ENCODE assay signal across 27 mouse cellular contexts in genomic region chr15:61100807-61101206, GRCm38 (mm10).
DNase-seq lines count a peak whose midpoint lies in the region; ATAC-seq and TF ChIP-seq lines count a peak whose summit lies in the region.
"Had no signal": no experiment of that assay in that cellular context is flagged by ENCODE, and none has a peak within 500 bp of the region (broad histone marks: within the 10 kb centered on the region; RNA-seq: fewer than 3 reads in every experiment).

No protein-coding gene starts in this region.

- no peaks in the 10 kb centered on the region for H3K4me1 ChIP-seq in kidney, embryonic 16.5 days (ENCODE audit: insufficient read depth, low read length)
- H3K4me1 ChIP-seq in liver, postnatal 0 days (ENCODE audit: insufficient read depth), result peaks cover 9% of the 10 kb centered on the region
- H3K4me1 ChIP-seq: heart, embryonic 15.5 days had no signal

- no peak overlapping the region for H3K27ac ChIP-seq in kidney, embryonic 16.5 days (ENCODE audit: low read length)
- H3K27ac ChIP-seq in liver, postnatal 0 days (ENCODE audit: low read depth), result peak overlapping the region; percentile 16; the same call in 1 of the 2 replicates
- H3K27ac ChIP-seq: embryonic facial prominence, embryonic 10.5 days; embryonic facial prominence, embryonic 13.5 days; forebrain, embryonic 12.5 days; forebrain, embryonic 15.5 days; heart, embryonic 15.5 days; hindbrain, embryonic 10.5 days; hindbrain, embryonic 13.5 days had no signal

- no peak for ATAC-seq in kidney, embryonic 16.5 days (ENCODE audit: low FRiP score, low TSS enrichment)
- ATAC-seq in liver, postnatal 0 days, result peak; percentile 91
- ATAC-seq: CD4-positive, CD25-positive, alpha-beta regulatory T cell, adult 4 months; forebrain, embryonic 15.5 days; hindbrain, embryonic 16.5 days had no signal

- H3K4me3 ChIP-seq in kidney, embryonic 16.5 days (ENCODE audit: low read length), result no peak overlapping the region
- H3K4me3 ChIP-seq in liver, postnatal 0 days (ENCODE audit: low read depth, low read length), result no peak overlapping the region
- H3K4me3 ChIP-seq: embryonic facial prominence, embryonic 10.5 days; embryonic facial prominence, embryonic 13.5 days; erythroblast, embryonic 14.5 days; forebrain, embryonic 12.5 days; forebrain, embryonic 15.5 days; heart, embryonic 12.5 days; heart, embryonic 15.5 days; hindbrain, embryonic 10.5 days; hindbrain, embryonic 13.5 days had no signal

- peak; percentile 12 for DNase-seq in kidney, adult 11 months
- peak; percentile 61 for DNase-seq in kidney, adult 9 months
- no peak for DNase-seq in kidney, postnatal 25 days
- peak; percentile 18 for DNase-seq in liver, postnatal 0 days
- DNase-seq in liver, result no peak
- DNase-seq: adrenal gland, adult 8-10 months; adrenal gland, postnatal 36 days; cerebellum, adult 18-20 months; cerebellum, adult 9-11 months; cerebellum, postnatal 36 days; embryo, embryonic 11 days; gastrocnemius, postnatal 25 days; heart, adult 18-20 months; heart, postnatal 10 days; heart, postnatal 36 days had no signal

- H3K9me3 ChIP-seq in kidney, embryonic 16.5 days (ENCODE audit: low read length), result no peaks in the 10 kb centered on the region
- H3K9me3 ChIP-seq in liver, postnatal 0 days (ENCODE audit: low read length), result no peaks in the 10 kb centered on the region
- H3K9me3 ChIP-seq: embryonic facial prominence, embryonic 10.5 days; embryonic facial prominence, embryonic 13.5 days; forebrain, embryonic 12.5 days; forebrain, embryonic 15.5 days; heart, embryonic 12.5 days; heart, embryonic 15.5 days; hindbrain, embryonic 10.5 days; hindbrain, embryonic 13.5 days had no signal

- no peaks in the 10 kb centered on the region for H3K36me3 ChIP-seq in kidney, embryonic 16.5 days (ENCODE audit: insufficient read depth, low read length)
- no peaks in the 10 kb centered on the region for H3K36me3 ChIP-seq in liver, postnatal 0 days (replicated peaks; ENCODE audit: insufficient read depth, low read length)
- H3K36me3 ChIP-seq: embryonic facial prominence, embryonic 10.5 days; embryonic facial prominence, embryonic 13.5 days; forebrain, embryonic 12.5 days; forebrain, embryonic 15.5 days; heart, embryonic 12.5 days; heart, embryonic 15.5 days; hindbrain, embryonic 10.5 days; hindbrain, embryonic 13.5 days had no signal

- TF ChIP-seq EP300 in liver, postnatal 0 days (IDR thresholded peaks at IDR 0.05; ENCODE audit: low read depth), result peak; percentile 60; the same call in 1 of the 2 replicates

- H3K27me3 ChIP-seq in kidney, embryonic 16.5 days (ENCODE audit: insufficient read depth, low read length), result no peaks in the 10 kb centered on the region
- H3K27me3 ChIP-seq in liver, postnatal 0 days (ENCODE audit: insufficient read depth, low read length), result no peaks in the 10 kb centered on the region
- H3K27me3 ChIP-seq: embryonic facial prominence, embryonic 13.5 days; forebrain, embryonic 15.5 days; heart, embryonic 12.5 days; heart, embryonic 15.5 days; hindbrain, embryonic 13.5 days had no signal

- WGBS in kidney, embryonic 16.5 days, result 52% methylated on average over 4 of the region's 4 CpGs
- WGBS in liver, postnatal 0 days (ENCODE audit: insufficient replicate concordance), result 39% methylated on average over 4 of the region's 4 CpGs

- H3K4me2 ChIP-seq in kidney, embryonic 16.5 days (replicated peaks; ENCODE audit: low read depth, low read length), result no peak overlapping the region
- H3K4me2 ChIP-seq in liver, postnatal 0 days (ENCODE audit: low read depth, low read length), result no peak overlapping the region
- H3K4me2 ChIP-seq: embryonic facial prominence, embryonic 13.5 days; forebrain, embryonic 12.5 days; forebrain, embryonic 15.5 days; heart, embryonic 12.5 days; heart, embryonic 15.5 days; hindbrain, embryonic 13.5 days had no signal

- H3K9ac ChIP-seq in kidney, embryonic 16.5 days (replicated peaks; ENCODE audit: low read length), result no peak overlapping the region
- no peak overlapping the region for H3K9ac ChIP-seq in liver, postnatal 0 days (replicated peaks)
- H3K9ac ChIP-seq: embryonic facial prominence, embryonic 13.5 days; forebrain, embryonic 12.5 days; forebrain, embryonic 15.5 days; heart, embryonic 12.5 days; heart, embryonic 15.5 days; hindbrain, embryonic 13.5 days had no signal

- TF ChIP-seq CTCF in liver, postnatal 0 days (IDR thresholded peaks at IDR 0.05; ENCODE audit: low read depth), result no peak

Comparison
In these comparisons a context has a peak if more than half of its experiments do, and no peak if none do; other contexts are left out.
1. DNase-seq: peak in kidney, adult 11 months (single experiment), kidney, adult 9 months (single experiment) and liver, postnatal 0 days (single experiment); none in kidney, postnatal 25 days (0 of 2) and liver (single experiment).